Mouse (Mus musculus) spleen, adult 2 months (tissue): ENCODE data around the gene Irgm1. TPM values are rescaled to one million over a fixed set of nuclear protein-coding genes. Genes with fewer than 3 reads are reported as not detected.
A peak's percentile ranks its signal among the peaks of the same experiment; 100 is the strongest.
"Not testable (repeated sequence)": the region's sequence is repeated elsewhere in the genome, so short reads cannot be mapped to it uniquely, and the experiment has no call there.

Source experiments
- DNase-seq, 2 experiments: peaks; one replicate each; pipeline versions ENCODE4 v3.0.0 to v3.0.0-alpha.2; 2012 to 2021; ENCODE audit warnings: low spot score in 2 of 2, low read depth in 1 of 2
- H3K27ac ChIP-seq: fragments of 200-500 bp; 2 replicates; pipeline ENCODE4 v1.5.1; 2012; ENCODE audit warnings: low read length, inconsistent platforms; ENCODE audit not compliant: insufficient read depth
- H3K27me3 ChIP-seq: fragments of 200-500 bp; 2 replicates; pipeline ENCODE4 v1.6.1; 2012; ENCODE audit warnings: mild to moderate bottlenecking, moderate library complexity, low read length, inconsistent platforms; ENCODE audit not compliant: control insufficient read depth, insufficient read depth
- H3K36me3 ChIP-seq: fragments of 200-500 bp; 2 replicates; pipeline ENCODE4 v1.6.1; 2012; ENCODE audit warnings: mild to moderate bottlenecking, low read length, inconsistent platforms; ENCODE audit not compliant: control insufficient read depth, insufficient read depth
- H3K4me1 ChIP-seq: fragments of 200-500 bp; 2 replicates; pipeline ENCODE4 v1.6.1; 2011; ENCODE audit warnings: inconsistent platforms; ENCODE audit not compliant: control insufficient read depth, insufficient read depth, insufficient read length
- H3K4me3 ChIP-seq: fragments of 200-500 bp; 2 replicates; pipeline ENCODE4 v1.5.1; 2011; ENCODE audit warnings: mild to moderate bottlenecking, inconsistent platforms; ENCODE audit not compliant: insufficient read depth, insufficient read length; ENCODE audit errors: extremely low read depth
- CTCF ChIP-seq: fragments of 200-500 bp; IDR thresholded peaks from 2 replicates; pipeline ENCODE4 v1.5.1; 2011; ENCODE audit warnings: mild to moderate bottlenecking, inconsistent platforms; ENCODE audit not compliant: insufficient read depth, insufficient read length, insufficient replicate concordance; ENCODE audit errors: extremely low read depth
- POLR2A ChIP-seq: fragments of 200-500 bp; IDR thresholded peaks from 2 replicates; pipeline ENCODE4 v1.6.1; 2011; ENCODE audit warnings: low read depth, low read length, inconsistent platforms
- WGBS: fragments of 180-500 bp; shearing (Covaris S2); methylation state at CpG from one replicate; pipeline ENCODE4 v1.1.7; 2018; 5-methylcytosine and 5-hydroxymethylcytosine counted together
- polyA plus RNA-seq: library from polyadenylated mRNA; depleted of rRNA; stranded (reverse); fragments of >200 nt; gene quantifications from 2 replicates; pipeline ENCODE4 v1.2.3, GENCODE M21; 2012

The Irgm1 gene
- polyA plus RNA-seq, 1 experiment = 10.6 TPM

GRCm38 (mm10) chr11:48824311-48824830, 47.1 kb downstream of the Irgm1 start:
- no peaks in the 10 kb centered on the region for H3K27me3 ChIP-seq
- no peak overlapping the region for H3K27ac ChIP-seq
- no peaks in the 10 kb centered on the region for H3K36me3 ChIP-seq
- H3K4me1 ChIP-seq = peaks cover 5% of the 10 kb centered on the region; the same call in 1 of the 2 replicates
- no peak for DNase-seq
- TF ChIP-seq CTCF (no peak), POLR2A (no peak)
- peak overlapping the region; percentile 40; the same call in 1 of the 2 replicates for H3K4me3 ChIP-seq
- WGBS = 19% methylated on average over 22 of the region's 22 CpGs

DNA sequence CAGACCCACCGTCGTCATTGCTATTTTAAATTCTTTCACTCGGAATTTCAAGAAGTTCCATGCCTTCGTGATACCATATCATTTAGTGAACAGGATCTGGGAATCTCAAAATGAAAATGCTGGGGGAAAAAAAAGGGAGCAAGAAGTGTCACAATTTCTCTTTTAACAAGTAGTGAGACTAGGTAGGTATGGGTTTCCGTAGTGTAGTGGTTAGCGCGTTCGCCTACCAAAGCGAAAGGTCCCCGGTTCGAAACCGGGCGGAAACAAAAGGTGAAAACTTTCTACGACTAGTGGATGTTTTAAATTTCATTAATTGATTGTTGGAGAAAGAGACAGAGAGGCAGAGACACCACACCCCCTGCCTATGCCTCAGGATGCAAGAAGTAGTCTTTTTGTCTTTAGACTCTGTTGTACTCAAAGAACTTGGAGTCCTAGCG, 47.9 kb downstream of the Irgm1 start:
- peaks cover 7% of the 10 kb centered on the region for H3K4me1 ChIP-seq
- 4% methylated on average over 15 of the region's 15 CpGs for WGBS

DNA sequence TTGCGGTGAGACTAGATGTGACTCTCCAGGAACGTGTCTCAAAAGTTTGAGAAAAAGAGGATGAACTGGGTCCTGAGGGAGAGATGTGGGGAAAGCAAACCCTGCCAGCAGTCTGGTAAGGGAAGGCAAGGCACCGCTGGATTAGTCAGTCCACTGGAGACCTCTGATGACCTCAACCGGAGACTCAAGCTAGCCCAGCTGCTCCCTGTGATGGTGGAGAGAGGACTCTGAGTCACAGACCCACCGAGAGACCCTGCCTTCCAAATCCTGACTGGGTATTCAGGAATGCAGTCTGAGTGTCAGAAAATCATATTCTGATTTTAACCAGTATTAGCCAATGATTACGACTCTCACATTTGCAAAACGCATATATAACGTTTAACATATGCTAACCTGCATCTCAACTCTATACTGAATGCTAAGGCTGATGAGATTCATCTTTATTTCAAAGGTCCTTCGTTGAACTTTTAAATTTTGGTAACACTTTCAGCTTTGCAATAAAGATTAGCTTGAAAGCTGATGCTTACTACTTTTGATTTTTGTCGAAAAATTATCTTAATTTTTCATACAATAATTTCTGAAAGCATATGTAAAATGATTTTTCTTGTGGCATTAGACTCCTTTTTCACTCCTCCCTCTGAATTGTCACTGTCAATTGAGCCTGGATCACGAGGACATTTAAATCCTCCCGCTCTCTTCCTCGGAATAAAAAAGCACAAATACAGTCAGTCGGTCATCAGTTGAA, 48.5 kb downstream of the Irgm1 start:
- no peak overlapping the region for H3K4me3 ChIP-seq
- H3K4me1 ChIP-seq = peaks cover 7% of the 10 kb centered on the region
- H3K27me3 ChIP-seq = no peaks in the 10 kb centered on the region
- no peak for DNase-seq
- WGBS = 53% methylated on average over 14 of the region's 14 CpGs
- no peaks in the 10 kb centered on the region for H3K36me3 ChIP-seq
- TF ChIP-seq CTCF (no peak), POLR2A (no peak)
- H3K27ac ChIP-seq = no peak overlapping the region

More for the DNA sequence above, 47.9 kb downstream of the Irgm1 start:
- Histone ChIP-seq H3K4me3 (peak overlapping the region; percentile 40; the same call in 1 of the 2 replicates), H3K27me3 (no peaks in the 10 kb centered on the region), H3K27ac (no peak overlapping the region), H3K36me3 (no peaks in the 10 kb centered on the region)
- TF ChIP-seq POLR2A (no peak), CTCF (0 out of 2 replicates have a peak, but pooled peaks have one; percentile 3)
- peak; percentile 59 to 76 for DNase-seq

- not testable (repeated sequence) for DNase-seq, H3K4me3 ChIP-seq, H3K27me3 ChIP-seq, H3K4me1 ChIP-seq, H3K27ac ChIP-seq, H3K36me3 ChIP-seq
- 88% methylated on average over 14 of the region's 14 CpGs for WGBS
Measured at GRCm38 (mm10) chr11:48821299-48821698, 50.2 kb downstream of the Irgm1 start.

DNA sequence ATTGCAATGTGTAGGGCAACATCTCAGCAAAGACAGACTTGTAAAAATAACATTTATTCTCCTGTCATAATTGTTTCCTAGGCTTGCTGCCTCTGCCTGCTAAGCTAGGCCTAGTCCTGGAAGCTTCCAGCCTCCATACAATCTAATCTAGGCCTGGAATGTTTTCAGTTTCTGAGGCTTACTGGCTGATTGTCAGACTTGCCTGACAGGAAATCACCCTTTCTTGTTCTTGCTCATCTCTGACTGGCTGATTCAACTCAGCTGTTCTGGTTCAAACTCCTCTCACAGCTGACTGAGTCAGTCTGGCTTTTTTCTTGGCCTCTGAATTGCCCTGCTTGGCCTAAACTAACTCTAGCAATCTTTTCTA, 51.2 kb downstream of the Irgm1 start:
- TF ChIP-seq POLR2A = no peak
- TF ChIP-seq CTCF = no peak
- Histone ChIP-seq H3K4me1 (peaks cover 14% of the 10 kb centered on the region), H3K27me3 (no peaks in the 10 kb centered on the region), H3K36me3 (no peaks in the 10 kb centered on the region), H3K27ac (no peak overlapping the region), H3K4me3 (no peak overlapping the region)
- no peak for DNase-seq

DNA sequence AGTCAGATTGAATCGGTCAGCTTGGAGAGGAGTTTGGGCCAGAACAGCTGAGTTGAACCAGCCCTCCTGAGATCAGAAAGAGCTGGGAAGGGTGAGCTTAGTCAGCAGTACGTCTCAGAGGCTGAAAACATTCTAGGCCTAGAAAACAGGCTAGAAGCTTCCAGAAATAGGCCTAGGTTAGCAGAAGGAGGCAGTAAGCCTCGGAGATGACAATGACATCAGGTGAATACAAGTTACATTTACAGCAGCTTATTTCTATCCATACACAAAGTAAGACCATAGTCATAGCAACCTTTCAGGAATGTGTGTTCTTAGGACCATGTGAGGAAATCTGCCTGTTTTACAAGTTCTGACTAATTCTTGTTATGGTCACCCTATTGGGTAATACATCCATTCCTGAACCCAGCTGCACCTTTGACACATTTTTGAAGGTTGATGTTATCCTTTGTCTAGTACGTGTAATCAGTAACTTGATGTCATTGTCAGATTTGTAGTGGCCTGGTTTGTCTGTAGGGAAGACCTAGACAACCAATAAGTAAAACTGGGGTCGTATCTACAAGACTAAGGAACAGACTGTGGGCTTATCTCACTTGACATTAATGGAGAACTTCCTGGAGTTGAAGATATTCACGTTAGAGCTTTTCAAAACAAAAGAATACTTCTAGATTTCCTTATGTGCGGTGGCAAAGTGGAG, 51.7 kb downstream of the Irgm1 start:
- TF ChIP-seq POLR2A (no peak), CTCF (no peak)
- no peak overlapping the region for H3K27ac ChIP-seq

DNA sequence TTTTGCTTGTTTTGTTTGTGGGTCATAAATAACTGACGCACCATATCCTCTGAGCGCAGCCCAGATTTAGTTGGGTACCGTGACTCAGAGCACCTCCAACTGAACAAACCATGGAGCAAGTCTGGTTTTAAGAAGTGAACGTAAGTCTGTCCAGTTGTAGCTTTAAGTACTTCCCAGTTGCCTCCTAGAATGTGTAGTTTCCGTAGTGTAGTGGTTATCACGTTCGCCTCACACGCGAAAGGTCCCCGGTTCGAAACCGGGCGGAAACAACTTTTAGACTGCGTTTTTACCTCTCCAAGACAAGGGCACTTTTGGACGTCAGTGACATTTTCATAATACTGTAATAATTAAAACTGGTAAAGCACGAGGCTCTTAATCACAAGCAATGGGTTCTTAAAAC, 53.1 kb downstream of the Irgm1 start:
- H3K4me1 ChIP-seq = peaks cover 9% of the 10 kb centered on the region
- H3K27ac ChIP-seq = no peak overlapping the region; the same call in 1 of the 2 replicates
- TF ChIP-seq POLR2A (no peak), CTCF (no peak)
- H3K4me3 ChIP-seq = peak overlapping the region; percentile 41; the same call in 1 of the 2 replicates
- DNase-seq = peak; percentile 75 to 93
- H3K36me3 ChIP-seq = no peaks in the 10 kb centered on the region
- no peaks in the 10 kb centered on the region for H3K27me3 ChIP-seq
- under 1% methylated on average over 16 of the region's 16 CpGs for WGBS

More for the DNA sequence above, 51.7 kb downstream of the Irgm1 start:
- DNase-seq = no peak
- H3K36me3 ChIP-seq = no peaks in the 10 kb centered on the region
- H3K4me1 ChIP-seq = peaks cover 14% of the 10 kb centered on the region
- H3K27me3 ChIP-seq = no peaks in the 10 kb centered on the region
- H3K4me3 ChIP-seq = no peak overlapping the region
- 69% methylated on average over 7 of the region's 7 CpGs for WGBS
